Mouse (Mus musculus): ENCODE data around the gene Ncapg2. TPM values are rescaled to one million over a fixed set of nuclear protein-coding genes. Genes with fewer than 3 reads are reported as not detected.
A peak's percentile ranks its signal among the peaks of the same experiment; 100 is the strongest.

Gene Ncapg2
- total RNA-seq, 4 experiments from 2014 or later = 6.6 to 7.8 (median 7.0) TPM

DNA sequence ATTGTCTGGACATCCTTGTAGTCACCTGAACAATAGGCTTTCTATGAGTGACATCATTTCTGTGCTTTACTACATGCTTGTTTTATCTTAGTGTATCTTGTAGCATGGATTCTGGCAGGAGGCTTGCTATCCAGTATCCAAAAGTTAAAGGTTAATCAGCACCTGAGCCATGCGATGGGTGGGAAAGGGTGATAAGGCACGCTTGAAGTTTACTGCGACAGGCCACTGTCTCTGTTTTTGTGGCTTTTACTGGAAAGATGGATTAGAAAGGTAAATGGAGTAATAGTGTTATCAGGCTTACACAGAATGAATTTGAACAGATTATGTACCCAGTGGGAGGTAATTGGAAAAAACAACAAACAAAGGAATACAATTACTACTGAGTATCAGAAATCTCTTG lies 37.0 kb downstream of the Ncapg2 start:
- DNase-seq (ENCODE audit: low spot score in 2 of 2) = no peak

GRCm38 (mm10) chr12:116449536-116449935 lies 44.3 kb downstream of the Ncapg2 start:
- no peak for DNase-seq (ENCODE audit: low spot score in 2 of 2)

DNA sequence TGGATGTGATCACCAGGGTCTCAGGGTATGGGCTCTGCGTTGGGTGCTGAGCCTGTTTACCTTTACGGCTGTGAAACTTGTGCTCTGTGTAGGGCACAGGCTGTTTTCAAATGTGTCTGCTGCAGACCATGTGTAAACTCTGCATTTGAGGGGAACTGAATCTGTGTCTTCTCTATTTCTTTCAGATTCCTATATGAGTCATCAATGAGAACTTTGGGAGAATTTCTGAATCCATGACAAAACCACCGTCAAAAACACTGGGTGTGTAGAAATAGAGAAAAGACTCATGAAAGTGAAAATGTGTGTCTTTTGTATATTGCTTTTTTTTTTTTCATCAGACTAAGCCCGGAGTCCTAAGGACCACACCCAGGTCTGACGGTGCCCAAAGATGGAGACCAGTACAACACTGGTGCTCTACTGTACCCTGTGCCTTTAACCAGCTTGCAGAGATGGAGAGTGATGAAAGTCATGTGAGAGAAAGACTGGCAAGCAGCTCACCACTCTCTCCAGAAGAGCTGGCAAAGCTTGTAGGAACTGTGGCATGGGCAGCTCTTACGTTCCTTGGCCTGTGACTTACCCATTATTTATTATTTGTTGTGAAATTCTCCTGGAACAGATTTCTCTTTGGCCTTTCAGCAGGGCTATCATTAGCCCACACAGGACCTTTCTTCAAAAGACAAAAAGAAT lies 55.3 kb downstream of the Ncapg2 start:
- no peak for DNase-seq (ENCODE audit: low spot score in 2 of 2)

DNA sequence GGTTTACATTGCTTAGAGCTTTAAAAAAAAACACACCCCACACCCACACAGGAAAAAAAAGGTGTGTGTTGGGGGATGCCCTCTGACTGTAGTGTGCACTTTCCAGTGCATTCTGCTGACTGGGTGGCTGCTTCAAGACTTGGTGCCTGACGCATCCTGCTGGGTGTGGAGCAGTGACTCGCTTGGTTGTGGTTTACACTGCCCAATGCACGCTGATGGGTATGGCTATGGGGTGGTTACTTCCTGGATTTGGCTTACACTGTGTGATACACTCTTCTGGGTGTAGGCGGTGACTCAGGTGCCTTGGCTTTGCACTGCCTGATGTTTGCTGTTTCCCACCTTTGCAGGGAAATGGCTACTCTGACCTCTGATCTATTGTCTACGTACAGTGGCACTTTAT lies 61.8 kb downstream of the Ncapg2 start:
- no peak for DNase-seq (ENCODE audit: low spot score in 2 of 2)

DNA sequence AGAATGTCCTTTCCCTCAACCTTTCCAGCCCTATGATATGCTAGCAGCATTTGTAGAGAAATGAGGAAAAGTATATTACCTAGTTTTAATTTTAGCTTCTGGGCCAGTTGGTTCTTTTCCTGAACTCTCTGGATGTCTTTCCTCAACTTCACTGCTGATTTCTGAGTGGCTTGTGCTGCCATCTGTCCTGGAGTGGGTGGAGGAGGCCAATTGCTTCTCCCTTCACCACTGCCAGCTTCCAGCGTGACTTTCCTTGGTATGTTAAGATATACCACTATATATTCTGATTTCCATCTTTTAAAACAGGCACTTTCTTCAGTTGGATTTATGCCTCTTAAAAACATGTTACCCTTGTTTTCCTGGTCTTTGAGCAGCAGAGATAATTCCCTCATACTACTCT lies 63.1 kb downstream of the Ncapg2 start:
- no peak for DNase-seq (ENCODE audit: low spot score in 2 of 2)

DNA sequence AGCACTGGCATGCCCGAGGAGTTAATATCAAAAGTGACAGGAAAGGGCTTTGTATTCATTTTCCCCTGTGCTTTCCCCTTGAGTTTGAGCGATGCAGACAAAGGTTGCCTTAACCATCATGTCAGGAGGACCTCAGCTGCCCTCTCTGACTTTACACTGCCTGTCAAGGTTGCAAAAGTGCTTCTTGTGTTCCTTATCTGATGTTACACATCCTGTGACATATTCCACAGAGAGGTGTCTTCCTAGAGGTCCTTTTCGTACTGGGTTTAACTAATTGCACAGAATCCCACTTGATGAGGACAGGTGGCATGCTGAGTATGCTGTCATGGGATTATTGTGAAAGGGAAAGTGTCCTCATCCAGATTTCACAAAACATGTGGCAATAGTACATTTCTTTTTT lies 63.9 kb downstream of the Ncapg2 start:
- no peak for DNase-seq (ENCODE audit: low spot score in 2 of 2)

GRCm38 (mm10) chr12:116473264-116473663 lies 68.1 kb downstream of the Ncapg2 start:
- no peak for DNase-seq (ENCODE audit: low spot score in 2 of 2)

DNA sequence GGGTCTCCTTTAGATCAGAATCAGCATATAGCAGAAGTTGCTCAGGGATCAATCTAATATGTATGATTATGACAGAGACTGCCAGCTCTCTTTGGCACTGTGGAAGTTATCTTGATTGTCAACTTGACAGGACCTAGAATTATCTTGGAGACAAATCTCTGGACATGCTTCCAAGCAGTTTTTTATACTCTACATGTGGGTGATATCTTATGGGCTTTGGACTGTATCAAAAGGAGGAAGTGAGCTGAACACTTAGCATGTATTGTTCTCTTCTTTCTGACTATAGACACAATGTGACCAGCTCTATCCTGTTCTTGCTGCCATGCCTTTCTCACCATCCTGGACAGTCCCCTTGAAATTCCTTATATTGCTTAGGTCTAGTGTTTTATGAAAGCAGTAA lies 68.6 kb downstream of the Ncapg2 start:
- no peak for DNase-seq (ENCODE audit: low spot score in 2 of 2)

DNA sequence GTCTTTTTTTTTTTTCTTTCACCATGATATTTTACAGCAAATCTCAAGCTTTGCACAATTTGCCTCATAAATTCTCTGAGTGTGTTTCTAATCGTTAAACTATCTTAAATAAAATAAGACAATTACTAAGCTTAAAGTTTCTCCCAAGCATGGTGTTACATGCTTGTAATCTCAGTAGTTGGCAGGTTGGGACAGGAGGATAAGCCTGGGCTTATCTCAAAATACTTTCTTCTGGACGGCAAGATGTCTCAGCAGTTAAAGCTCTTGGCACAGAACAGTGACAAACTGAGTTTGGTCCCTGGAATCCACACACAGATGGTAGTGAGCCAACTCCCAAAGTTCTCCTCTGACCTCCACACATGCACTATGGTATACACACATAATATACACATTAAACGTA lies 69.5 kb downstream of the Ncapg2 start:
- no peak for DNase-seq (ENCODE audit: low spot score in 2 of 2)

GRCm38 (mm10) chr12:116478771-116479170 lies 73.6 kb downstream of the Ncapg2 start:
- no peak for DNase-seq (ENCODE audit: low spot score in 2 of 2)

- DNase-seq (ENCODE audit: low spot score in 2 of 2) = no peak
Measured at GRCm38 (mm10) chr12:116481921-116482320, 76.7 kb downstream of the Ncapg2 start.

GRCm38 (mm10) chr12:116483581-116483980 lies 78.4 kb downstream of the Ncapg2 start:
- DNase-seq (ENCODE audit: low spot score in 2 of 2) = no peak

DNA sequence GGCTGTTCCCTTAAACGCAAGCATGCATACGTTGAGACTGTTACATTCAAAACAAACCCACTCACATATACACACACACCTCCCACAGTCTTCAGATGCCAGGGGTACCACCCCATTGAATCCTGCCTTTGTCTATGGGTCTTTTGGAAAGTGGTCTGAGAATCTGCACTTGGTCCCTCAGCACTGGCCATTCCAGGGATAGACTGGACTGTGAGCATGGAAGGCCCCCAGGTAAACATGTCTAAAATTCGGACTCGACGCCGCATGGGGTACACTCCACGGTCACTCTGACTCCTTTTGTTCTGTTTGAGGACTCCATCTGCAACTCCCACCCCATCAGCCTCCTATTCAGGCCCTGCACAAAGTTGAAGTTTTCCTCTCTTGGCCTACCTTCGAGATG lies 79.8 kb downstream of the Ncapg2 start:
- DNase-seq (ENCODE audit: low spot score in 2 of 2) = no peak

GRCm38 (mm10) chr12:116485591-116486403 lies 80.6 kb downstream of the Ncapg2 start, which contains the start of gene Ptprn2:
Gene Ptprn2 (plus strand): TSS chr12:116485720.
- DNase-seq (ENCODE audit: low spot score in 2 of 2) = peak; percentile 50 to 60

GRCm38 (mm10) chr12:116486404-116486730 lies 81.2 kb downstream of the Ncapg2 start:
- no peak for DNase-seq (ENCODE audit: low spot score in 2 of 2)

GRCm38 (mm10) chr12:116488836-116489235 lies 83.6 kb downstream of the Ncapg2 start:
- DNase-seq (ENCODE audit: low spot score in 2 of 2) = peak in 1 of 2 experiments; percentile 74

DNA sequence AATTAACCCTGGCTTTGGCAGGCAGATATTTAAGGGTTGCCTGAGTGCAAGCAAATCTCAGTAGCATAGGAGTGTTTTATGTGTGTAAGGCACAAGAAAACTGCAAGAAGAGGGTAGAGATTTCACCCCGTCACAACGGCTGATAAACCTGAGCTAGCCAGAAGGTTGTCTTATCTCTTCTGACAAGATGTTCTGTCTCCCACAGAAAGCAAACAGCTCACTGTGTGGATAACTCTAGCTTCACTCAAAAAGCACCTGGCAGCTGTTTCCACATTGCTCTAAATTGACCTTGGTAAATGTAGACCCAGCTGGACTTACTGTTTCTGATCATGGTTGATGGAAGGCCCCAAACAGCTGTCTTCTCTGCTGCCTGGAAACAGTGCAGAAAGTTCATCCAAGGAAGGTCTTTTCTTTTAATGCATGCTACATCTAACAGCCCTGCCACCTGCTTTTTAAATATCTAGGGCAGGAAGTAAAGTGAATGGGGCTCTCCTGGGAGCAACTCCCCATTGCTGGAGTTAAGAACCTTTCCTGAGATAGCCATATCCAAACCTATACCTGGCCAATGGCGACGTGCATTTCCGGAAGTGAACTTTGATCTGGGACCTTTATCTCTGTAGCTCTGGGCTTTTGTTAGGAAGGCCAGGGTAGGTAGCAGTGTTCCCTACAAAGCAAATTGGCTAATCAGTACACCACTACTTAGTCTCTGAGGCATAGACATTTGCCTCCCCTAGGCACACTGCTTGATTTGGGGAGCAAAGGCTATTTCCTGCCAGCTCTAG lies 85.6 kb downstream of the Ncapg2 start:
- DNase-seq (ENCODE audit: low spot score in 2 of 2) = no peak

DNA sequence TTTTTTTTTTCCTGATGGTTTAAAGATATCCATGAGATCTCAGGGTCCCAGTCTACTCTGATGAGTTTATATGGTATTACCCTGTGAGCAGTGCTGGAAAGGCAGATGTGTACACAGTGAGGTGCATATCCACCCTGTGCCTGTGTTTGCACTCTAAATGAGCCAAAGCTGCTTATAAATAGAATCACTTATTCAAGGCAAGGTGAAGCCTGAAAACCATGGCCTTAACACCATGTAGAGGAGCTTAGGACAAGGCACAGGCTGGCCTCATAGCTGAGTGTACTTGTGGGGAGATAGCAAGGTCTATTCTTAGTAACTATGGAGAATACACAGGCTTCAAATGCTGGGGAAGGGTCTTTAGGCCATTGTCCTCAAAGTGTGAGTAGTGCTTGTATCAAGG lies 93.5 kb downstream of the Ncapg2 start:
- DNase-seq (ENCODE audit: low spot score in 2 of 2) = no peak

- no peak for DNase-seq (ENCODE audit: low spot score in 2 of 2)
Measured at GRCm38 (mm10) chr12:116500652-116501051, 95.5 kb downstream of the Ncapg2 start.

DNA sequence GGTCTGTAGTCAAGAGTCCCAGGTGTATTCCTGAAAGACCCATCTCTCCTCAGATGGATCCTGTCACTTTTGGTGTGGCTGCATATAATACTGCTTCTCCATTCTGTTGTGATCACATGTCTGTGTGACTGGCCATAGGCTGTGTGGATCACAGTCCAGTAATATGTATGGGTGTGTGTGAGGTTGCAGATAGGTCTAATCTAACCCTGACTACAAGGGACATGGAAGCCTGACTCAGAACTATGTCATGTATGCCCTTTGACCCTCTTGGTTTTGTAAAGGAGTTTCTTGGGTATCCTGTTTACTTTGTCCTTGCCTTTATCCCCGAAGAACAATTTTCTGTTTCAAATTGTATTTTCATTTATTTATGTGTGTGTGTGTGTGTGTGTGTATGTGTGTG lies 107.3 kb downstream of the Ncapg2 start:
- no peak for DNase-seq (ENCODE audit: low spot score in 2 of 2)
